Mouse (Mus musculus): ENCODE data around the gene Phb. TPM values are rescaled to one million over a fixed set of nuclear protein-coding genes. Genes with fewer than 3 reads are reported as not detected.
A peak's percentile ranks its signal among the peaks of the same experiment; 100 is the strongest.

Phb gene
- polyA plus RNA-seq, 1 experiment from 2014 or later: 244 TPM

- H3K27me3 ChIP-seq (ENCODE audit: control insufficient read depth, insufficient read depth, low read length): no peaks in the 10 kb centered on the region
- 7% methylated on average over 4 of the region's 4 CpGs for WGBS
- peaks cover 6% of the 10 kb centered on the region; the same call in 1 of the 2 replicates for H3K4me1 ChIP-seq (ENCODE audit: control insufficient read depth, insufficient read depth, low read length)
- no peak overlapping the region for H3K27ac ChIP-seq (replicated peaks; ENCODE audit: low read depth, low read length)
- peak; percentile 90 for DNase-seq (ENCODE audit: low spot score)
- no peak overlapping the region for H3K9ac ChIP-seq (replicated peaks; ENCODE audit: low read length)
- no peak for ATAC-seq (replicated peaks; ENCODE audit: insufficient number of reproducible peaks, low FRiP score, low TSS enrichment, low read depth)
- H3K4me2 ChIP-seq (ENCODE audit: low read depth, low read length): no peak overlapping the region
- H3K4me3 ChIP-seq (ENCODE audit: low read depth, low read length): no peak overlapping the region
- no peaks in the 10 kb centered on the region for H3K9me3 ChIP-seq (replicated peaks; ENCODE audit: control insufficient read depth, low read length)
- no peaks in the 10 kb centered on the region for H3K36me3 ChIP-seq (replicated peaks; ENCODE audit: control insufficient read depth, insufficient read depth, low read depth, low read length)
These were observed 19.3 kb downstream of the Phb start for GRCm38 (mm10) chr11:95686031-95686430.

GRCm38 (mm10) chr11:95687084-95687656 lies 20.4 kb downstream of the Phb start:
- ATAC-seq (replicated peaks; ENCODE audit: insufficient number of reproducible peaks, low FRiP score, low TSS enrichment, low read depth): no peak
- no peak overlapping the region for H3K4me3 ChIP-seq (ENCODE audit: low read depth, low read length)
- 31% methylated on average over 11 of the region's 11 CpGs for WGBS

GRCm38 (mm10) chr11:95688515-95688914 lies 21.8 kb downstream of the Phb start:
- Histone ChIP-seq H3K27ac (replicated peaks; ENCODE audit: low read depth, low read length) (no peak overlapping the region), H3K4me2 (ENCODE audit: low read depth, low read length) (no peak overlapping the region)

More at GRCm38 (mm10) chr11:95687084-95687656, 20.4 kb downstream of the Phb start:
- Histone ChIP-seq H3K9me3 (replicated peaks; ENCODE audit: control insufficient read depth, low read length) (no peaks in the 10 kb centered on the region), H3K4me2 (ENCODE audit: low read depth, low read length) (no peak overlapping the region), H3K27me3 (ENCODE audit: control insufficient read depth, insufficient read depth, low read length) (no peaks in the 10 kb centered on the region), H3K27ac (replicated peaks; ENCODE audit: low read depth, low read length) (no peak overlapping the region), H3K4me1 (ENCODE audit: control insufficient read depth, insufficient read depth, low read length) (no peaks in the 10 kb centered on the region), H3K36me3 (replicated peaks; ENCODE audit: control insufficient read depth, insufficient read depth, low read depth, low read length) (no peaks in the 10 kb centered on the region), H3K9ac (replicated peaks; ENCODE audit: low read length) (no peak overlapping the region)
- DNase-seq (ENCODE audit: low spot score): peak; percentile 47

GRCm38 (mm10) chr11:95688981-95689380 lies 22.2 kb downstream of the Phb start:
- 78% methylated on average over 7 of the region's 7 CpGs for WGBS
- Histone ChIP-seq H3K9ac (replicated peaks; ENCODE audit: low read length) (no peak overlapping the region), H3K4me2 (ENCODE audit: low read depth, low read length) (no peak overlapping the region), H3K4me3 (ENCODE audit: low read depth, low read length) (no peak overlapping the region), H3K27me3 (ENCODE audit: control insufficient read depth, insufficient read depth, low read length) (no peaks in the 10 kb centered on the region), H3K27ac (replicated peaks; ENCODE audit: low read depth, low read length) (no peak overlapping the region), H3K4me1 (ENCODE audit: control insufficient read depth, insufficient read depth, low read length) (no peaks in the 10 kb centered on the region), H3K9me3 (replicated peaks; ENCODE audit: control insufficient read depth, low read length) (no peaks in the 10 kb centered on the region), H3K36me3 (replicated peaks; ENCODE audit: control insufficient read depth, insufficient read depth, low read depth, low read length) (no peaks in the 10 kb centered on the region)
- ATAC-seq (replicated peaks; ENCODE audit: insufficient number of reproducible peaks, low FRiP score, low TSS enrichment, low read depth) (no peak), DNase-seq (ENCODE audit: low spot score) (no peak)

More at GRCm38 (mm10) chr11:95688515-95688914, 21.8 kb downstream of the Phb start:
- Histone ChIP-seq H3K9ac (replicated peaks; ENCODE audit: low read length) (no peak overlapping the region), H3K36me3 (replicated peaks; ENCODE audit: control insufficient read depth, insufficient read depth, low read depth, low read length) (no peaks in the 10 kb centered on the region), H3K9me3 (replicated peaks; ENCODE audit: control insufficient read depth, low read length) (no peaks in the 10 kb centered on the region), H3K4me1 (ENCODE audit: control insufficient read depth, insufficient read depth, low read length) (no peaks in the 10 kb centered on the region), H3K4me3 (ENCODE audit: low read depth, low read length) (no peak overlapping the region), H3K27me3 (ENCODE audit: control insufficient read depth, insufficient read depth, low read length) (no peaks in the 10 kb centered on the region)
- DNase-seq (ENCODE audit: low spot score): no peak
- no peak for ATAC-seq (replicated peaks; ENCODE audit: insufficient number of reproducible peaks, low FRiP score, low TSS enrichment, low read depth)
- WGBS: 61% methylated on average over 6 of the region's 6 CpGs

GRCm38 (mm10) chr11:95689544-95689943 lies 22.8 kb downstream of the Phb start:
- Histone ChIP-seq H3K9me3 (replicated peaks; ENCODE audit: control insufficient read depth, low read length) (no peaks in the 10 kb centered on the region), H3K4me3 (ENCODE audit: low read depth, low read length) (no peak overlapping the region), H3K27me3 (ENCODE audit: control insufficient read depth, insufficient read depth, low read length) (no peaks in the 10 kb centered on the region), H3K9ac (replicated peaks; ENCODE audit: low read length) (no peak overlapping the region), H3K27ac (replicated peaks; ENCODE audit: low read depth, low read length) (no peak overlapping the region), H3K36me3 (replicated peaks; ENCODE audit: control insufficient read depth, insufficient read depth, low read depth, low read length) (no peaks in the 10 kb centered on the region), H3K4me2 (ENCODE audit: low read depth, low read length) (no peak overlapping the region), H3K4me1 (ENCODE audit: control insufficient read depth, insufficient read depth, low read length) (no peaks in the 10 kb centered on the region)
- DNase-seq (ENCODE audit: low spot score) (no peak), ATAC-seq (replicated peaks; ENCODE audit: insufficient number of reproducible peaks, low FRiP score, low TSS enrichment, low read depth) (no peak)
- WGBS: 94% methylated on average over 3 of the region's 3 CpGs

GRCm38 (mm10) chr11:95698541-95698940 lies 31.8 kb downstream of the Phb start:
- H3K4me2 ChIP-seq (ENCODE audit: low read depth, low read length): no peak overlapping the region
- no peak for ATAC-seq (replicated peaks; ENCODE audit: insufficient number of reproducible peaks, low FRiP score, low TSS enrichment, low read depth)
- no peaks in the 10 kb centered on the region for H3K9me3 ChIP-seq (replicated peaks; ENCODE audit: control insufficient read depth, low read length)
- no peaks in the 10 kb centered on the region for H3K36me3 ChIP-seq (replicated peaks; ENCODE audit: control insufficient read depth, insufficient read depth, low read depth, low read length)
- no peaks in the 10 kb centered on the region for H3K27me3 ChIP-seq (ENCODE audit: control insufficient read depth, insufficient read depth, low read length)
- H3K9ac ChIP-seq (replicated peaks; ENCODE audit: low read length): no peak overlapping the region
- no peak overlapping the region for H3K4me3 ChIP-seq (ENCODE audit: low read depth, low read length)
- DNase-seq (ENCODE audit: low spot score): no peak
- 78% methylated on average over 5 of the region's 5 CpGs for WGBS
- H3K4me1 ChIP-seq (ENCODE audit: control insufficient read depth, insufficient read depth, low read length): no peaks in the 10 kb centered on the region; the same call in 1 of the 2 replicates
- no peak overlapping the region for H3K27ac ChIP-seq (replicated peaks; ENCODE audit: low read depth, low read length)

- no peak overlapping the region for H3K27ac ChIP-seq (replicated peaks; ENCODE audit: low read depth, low read length)
- H3K9me3 ChIP-seq (replicated peaks; ENCODE audit: control insufficient read depth, low read length): no peaks in the 10 kb centered on the region
- no peak overlapping the region for H3K9ac ChIP-seq (replicated peaks; ENCODE audit: low read length)
- DNase-seq (ENCODE audit: low spot score) (no peak), ATAC-seq (replicated peaks; ENCODE audit: insufficient number of reproducible peaks, low FRiP score, low TSS enrichment, low read depth) (no peak)
- no peaks in the 10 kb centered on the region; the same call in 1 of the 2 replicates for H3K4me1 ChIP-seq (ENCODE audit: control insufficient read depth, insufficient read depth, low read length)
- H3K4me3 ChIP-seq (ENCODE audit: low read depth, low read length): no peak overlapping the region
- H3K4me2 ChIP-seq (ENCODE audit: low read depth, low read length): no peak overlapping the region
- WGBS: 89% methylated on average over 13 of the region's 13 CpGs
- no peaks in the 10 kb centered on the region for H3K36me3 ChIP-seq (replicated peaks; ENCODE audit: control insufficient read depth, insufficient read depth, low read depth, low read length)
- no peaks in the 10 kb centered on the region for H3K27me3 ChIP-seq (ENCODE audit: control insufficient read depth, insufficient read depth, low read length)
These were observed 34.3 kb downstream of the Phb start for GRCm38 (mm10) chr11:95700778-95701739.

All from embryonic facial prominence, embryonic 11.5 days (tissue).